Mouse (Mus musculus): ENCODE results near the gene Tph1. TPM values are rescaled to one million over a fixed set of nuclear protein-coding genes. Genes with fewer than 3 reads are reported as not detected.
"Not testable (repeated sequence)": the region's sequence is repeated elsewhere in the genome, so short reads cannot be mapped to it uniquely, and the experiment has no call there.

The Tph1 gene
- polyA plus RNA-seq, 1 experiment from 2014 or later: not detected

GRCm38 (mm10) chr7:46700521-46701025, 28.2 kb upstream of the Tph1 start:
- no peak for DNase-seq (ENCODE audit: low spot score)
- peaks cover 21% of the 10 kb centered on the region; the same call in 1 of the 2 replicates for H3K36me3 ChIP-seq (ENCODE audit: control insufficient read depth, insufficient read depth, low read length)
- H3K4me3 ChIP-seq (ENCODE audit: low read depth, low read length): no peak overlapping the region

DNA sequence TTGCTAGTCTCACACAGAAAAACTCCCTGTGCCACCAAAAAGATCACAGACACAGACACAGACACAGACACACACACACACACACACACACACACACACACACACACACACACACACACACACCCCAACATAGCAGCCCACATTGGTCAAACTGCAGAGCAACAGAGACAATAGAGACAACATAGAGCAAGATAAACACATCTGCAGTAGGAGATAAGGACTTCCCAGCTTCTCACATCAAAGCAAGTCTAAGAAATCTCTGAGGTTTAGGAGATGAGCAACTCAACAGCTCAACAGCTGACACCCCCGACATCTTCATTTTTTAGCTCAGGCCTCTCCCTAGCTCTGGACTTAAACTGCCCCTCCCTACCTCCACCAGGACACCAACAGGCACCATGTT, 24.4 kb upstream of the Tph1 start:
- Histone ChIP-seq H3K4me1 (replicated peaks; ENCODE audit: control insufficient read depth, insufficient read depth, low read length) (no peaks in the 10 kb centered on the region), H3K4me2 (replicated peaks; ENCODE audit: low read depth, low read length) (no peak overlapping the region), H3K4me3 (ENCODE audit: low read depth, low read length) (no peak overlapping the region), H3K9ac (ENCODE audit: low read depth, low read length) (no peak overlapping the region), H3K27ac (ENCODE audit: low read depth, low read length) (no peak overlapping the region), H3K27me3 (ENCODE audit: control insufficient read depth, insufficient read depth, low read length) (no peaks in the 10 kb centered on the region), H3K36me3 (ENCODE audit: control insufficient read depth, insufficient read depth, low read length) (peaks cover 12% of the 10 kb centered on the region), H3K9me3 (ENCODE audit: control insufficient read depth, low read length) (no peaks in the 10 kb centered on the region)
- DNase-seq (ENCODE audit: low spot score) (no peak), ATAC-seq (ENCODE audit: low FRiP score) (no peak)
- 74% methylated on average over 1 of the region's 1 CpGs for WGBS

More at GRCm38 (mm10) chr7:46700521-46701025, 28.2 kb upstream of the Tph1 start:
- no peak for ATAC-seq (ENCODE audit: low FRiP score)
- no peak overlapping the region for H3K27ac ChIP-seq (ENCODE audit: low read depth, low read length)
- H3K9ac ChIP-seq (ENCODE audit: low read depth, low read length): no peak overlapping the region
- no peaks in the 10 kb centered on the region for H3K27me3 ChIP-seq (ENCODE audit: control insufficient read depth, insufficient read depth, low read length)
- 94% methylated on average over 6 of the region's 6 CpGs for WGBS
- no peaks in the 10 kb centered on the region for H3K4me1 ChIP-seq (replicated peaks; ENCODE audit: control insufficient read depth, insufficient read depth, low read length)
- no peaks in the 10 kb centered on the region for H3K9me3 ChIP-seq (ENCODE audit: control insufficient read depth, low read length)
- H3K4me2 ChIP-seq (replicated peaks; ENCODE audit: low read depth, low read length): no peak overlapping the region

DNA sequence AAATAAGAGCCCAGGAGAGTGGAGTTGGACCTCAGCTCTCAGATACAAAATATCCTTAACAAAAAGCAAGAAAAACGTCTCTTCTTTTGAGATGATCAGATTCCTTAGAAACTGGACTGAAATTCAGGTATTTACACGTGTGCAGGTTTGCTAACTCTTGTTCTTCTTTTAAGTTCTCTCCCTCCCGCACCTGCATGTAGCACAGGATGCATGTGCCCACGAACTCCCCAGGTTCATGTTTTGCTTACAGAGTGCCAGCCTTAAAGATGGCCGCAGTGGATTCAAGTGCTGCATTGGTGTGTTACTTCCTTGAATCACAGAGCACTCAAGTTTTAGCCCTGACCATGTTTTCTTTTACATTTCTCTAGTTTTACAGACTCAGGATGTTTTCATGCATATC, 14.5 kb upstream of the Tph1 start:
- H3K27me3 ChIP-seq (ENCODE audit: control insufficient read depth, insufficient read depth, low read length): no peaks in the 10 kb centered on the region
- no peak overlapping the region for H3K9ac ChIP-seq (ENCODE audit: low read depth, low read length)
- no peak for ATAC-seq (ENCODE audit: low FRiP score)
- no peak overlapping the region for H3K4me2 ChIP-seq (replicated peaks; ENCODE audit: low read depth, low read length)
- H3K4me3 ChIP-seq (ENCODE audit: low read depth, low read length): no peak overlapping the region
- no peak overlapping the region for H3K27ac ChIP-seq (ENCODE audit: low read depth, low read length)
- 93% methylated on average over 5 of the region's 5 CpGs for WGBS
- DNase-seq (ENCODE audit: low spot score): no peak
- no peaks in the 10 kb centered on the region for H3K4me1 ChIP-seq (replicated peaks; ENCODE audit: control insufficient read depth, insufficient read depth, low read length)
- H3K9me3 ChIP-seq (ENCODE audit: control insufficient read depth, low read length): no peaks in the 10 kb centered on the region
- H3K36me3 ChIP-seq (ENCODE audit: control insufficient read depth, insufficient read depth, low read length): no peaks in the 10 kb centered on the region

- Histone ChIP-seq H3K27ac (ENCODE audit: low read depth, low read length) (no peak overlapping the region), H3K9ac (ENCODE audit: low read depth, low read length) (no peak overlapping the region), H3K4me3 (ENCODE audit: low read depth, low read length) (no peak overlapping the region), H3K4me1 (replicated peaks; ENCODE audit: control insufficient read depth, insufficient read depth, low read length) (no peaks in the 10 kb centered on the region), H3K36me3 (ENCODE audit: control insufficient read depth, insufficient read depth, low read length) (no peaks in the 10 kb centered on the region), H3K27me3 (ENCODE audit: control insufficient read depth, insufficient read depth, low read length) (no peaks in the 10 kb centered on the region), H3K9me3 (ENCODE audit: control insufficient read depth, low read length) (no peaks in the 10 kb centered on the region), H3K4me2 (replicated peaks; ENCODE audit: low read depth, low read length) (no peak overlapping the region)
- DNase-seq (ENCODE audit: low spot score) (no peak), ATAC-seq (ENCODE audit: low FRiP score) (no peak)
Measured at GRCm38 (mm10) chr7:46680732-46681131, 8.4 kb upstream of the Tph1 start.

GRCm38 (mm10) chr7:46679044-46679443, 6.7 kb upstream of the Tph1 start:
- ATAC-seq (ENCODE audit: low FRiP score); H3K4me2 ChIP-seq (replicated peaks; ENCODE audit: low read depth, low read length); H3K27me3 ChIP-seq (ENCODE audit: control insufficient read depth, insufficient read depth, low read length); H3K9ac ChIP-seq (ENCODE audit: low read depth, low read length); H3K27ac ChIP-seq (ENCODE audit: low read depth, low read length); H3K4me3 ChIP-seq (ENCODE audit: low read depth, low read length); DNase-seq (ENCODE audit: low spot score); H3K9me3 ChIP-seq (ENCODE audit: control insufficient read depth, low read length); H3K36me3 ChIP-seq (ENCODE audit: control insufficient read depth, insufficient read depth, low read length); H3K4me1 ChIP-seq (replicated peaks; ENCODE audit: control insufficient read depth, insufficient read depth, low read length): not testable (repeated sequence)
- 84% methylated on average over 7 of the region's 7 CpGs for WGBS

DNA sequence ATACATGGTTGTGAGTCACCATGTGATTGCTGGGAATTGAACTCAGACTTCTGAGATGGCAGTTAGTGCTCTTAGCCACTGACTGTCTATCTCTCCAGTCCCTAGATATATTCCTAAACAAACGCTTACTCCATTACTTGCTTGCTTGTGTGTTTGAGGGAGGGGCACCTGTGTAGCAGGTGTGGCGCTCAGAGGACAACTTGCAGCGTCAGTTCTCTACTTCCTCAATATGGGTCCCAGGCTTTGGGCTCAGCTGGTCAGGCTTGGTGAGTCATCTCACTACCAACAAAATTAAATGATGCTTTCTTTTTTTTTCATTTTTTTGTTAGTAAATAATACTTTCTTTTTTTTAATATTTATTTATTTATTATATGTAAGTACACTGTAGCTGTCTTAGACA, 6.1 kb upstream of the Tph1 start:
- no peaks in the 10 kb centered on the region for H3K4me1 ChIP-seq (replicated peaks; ENCODE audit: control insufficient read depth, insufficient read depth, low read length)
- H3K36me3 ChIP-seq (ENCODE audit: control insufficient read depth, insufficient read depth, low read length): no peaks in the 10 kb centered on the region
- no peaks in the 10 kb centered on the region for H3K27me3 ChIP-seq (ENCODE audit: control insufficient read depth, insufficient read depth, low read length)
- WGBS: 92% methylated on average over 3 of the region's 3 CpGs
- no peak overlapping the region for H3K4me2 ChIP-seq (replicated peaks; ENCODE audit: low read depth, low read length)
- ATAC-seq (ENCODE audit: low FRiP score) (no peak), DNase-seq (ENCODE audit: low spot score) (no peak)
- H3K4me3 ChIP-seq (ENCODE audit: low read depth, low read length): no peak overlapping the region
- H3K27ac ChIP-seq (ENCODE audit: low read depth, low read length): no peak overlapping the region
- H3K9me3 ChIP-seq (ENCODE audit: control insufficient read depth, low read length): no peaks in the 10 kb centered on the region
- no peak overlapping the region for H3K9ac ChIP-seq (ENCODE audit: low read depth, low read length)

- ATAC-seq (ENCODE audit: low FRiP score) (no peak), DNase-seq (ENCODE audit: low spot score) (no peak)
- no peaks in the 10 kb centered on the region for H3K4me1 ChIP-seq (replicated peaks; ENCODE audit: control insufficient read depth, insufficient read depth, low read length)
- no peaks in the 10 kb centered on the region for H3K9me3 ChIP-seq (ENCODE audit: control insufficient read depth, low read length)
- no peaks in the 10 kb centered on the region for H3K36me3 ChIP-seq (ENCODE audit: control insufficient read depth, insufficient read depth, low read length)
- H3K9ac ChIP-seq (ENCODE audit: low read depth, low read length): no peak overlapping the region
- H3K4me2 ChIP-seq (replicated peaks; ENCODE audit: low read depth, low read length): no peak overlapping the region
- 69% methylated on average over 5 of the region's 5 CpGs for WGBS
- no peaks in the 10 kb centered on the region for H3K27me3 ChIP-seq (ENCODE audit: control insufficient read depth, insufficient read depth, low read length)
- no peak overlapping the region for H3K27ac ChIP-seq (ENCODE audit: low read depth, low read length)
- no peak overlapping the region for H3K4me3 ChIP-seq (ENCODE audit: low read depth, low read length)
Measured at GRCm38 (mm10) chr7:46676808-46677360, 4.5 kb upstream of the Tph1 start.

- 87% methylated on average over 8 of the region's 8 CpGs for WGBS
- Histone ChIP-seq H3K9me3 (ENCODE audit: control insufficient read depth, low read length) (no peaks in the 10 kb centered on the region), H3K27me3 (ENCODE audit: control insufficient read depth, insufficient read depth, low read length) (no peaks in the 10 kb centered on the region), H3K27ac (ENCODE audit: low read depth, low read length) (no peak overlapping the region), H3K36me3 (ENCODE audit: control insufficient read depth, insufficient read depth, low read length) (no peaks in the 10 kb centered on the region), H3K9ac (ENCODE audit: low read depth, low read length) (no peak overlapping the region), H3K4me2 (replicated peaks; ENCODE audit: low read depth, low read length) (no peak overlapping the region), H3K4me1 (replicated peaks; ENCODE audit: control insufficient read depth, insufficient read depth, low read length) (no peaks in the 10 kb centered on the region), H3K4me3 (ENCODE audit: low read depth, low read length) (no peak overlapping the region)
- DNase-seq (ENCODE audit: low spot score) (no peak), ATAC-seq (ENCODE audit: low FRiP score) (no peak)
Measured at GRCm38 (mm10) chr7:46675886-46676285, 3.5 kb upstream of the Tph1 start.

GRCm38 (mm10) chr7:46675061-46675460, 2.7 kb upstream of the Tph1 start:
- H3K4me3 ChIP-seq (ENCODE audit: low read depth, low read length): no peak overlapping the region
- H3K9ac ChIP-seq (ENCODE audit: low read depth, low read length): no peak overlapping the region
- no peaks in the 10 kb centered on the region for H3K9me3 ChIP-seq (ENCODE audit: control insufficient read depth, low read length)
- WGBS: 93% methylated on average over 7 of the region's 7 CpGs
- no peaks in the 10 kb centered on the region for H3K27me3 ChIP-seq (ENCODE audit: control insufficient read depth, insufficient read depth, low read length)
- H3K27ac ChIP-seq (ENCODE audit: low read depth, low read length): no peak overlapping the region
- H3K4me1 ChIP-seq (replicated peaks; ENCODE audit: control insufficient read depth, insufficient read depth, low read length): no peaks in the 10 kb centered on the region
- ATAC-seq (ENCODE audit: low FRiP score) (no peak), DNase-seq (ENCODE audit: low spot score) (no peak)
- H3K36me3 ChIP-seq (ENCODE audit: control insufficient read depth, insufficient read depth, low read length): no peaks in the 10 kb centered on the region
- H3K4me2 ChIP-seq (replicated peaks; ENCODE audit: low read depth, low read length): no peak overlapping the region

Measured in hindbrain, embryonic 11.5 days (tissue).